Mouse (Mus musculus): ENCODE results near the gene Eif4enif1. TPM values are rescaled to one million over a fixed set of nuclear protein-coding genes. Genes with fewer than 3 reads are reported as not detected.
"Not testable (repeated sequence)": the region's sequence is repeated elsewhere in the genome, so short reads cannot be mapped to it uniquely, and the experiment has no call there.

The Eif4enif1 gene
- polyA plus RNA-seq (2014; fragmentation: Nextera tagmentation; extraction: Ambion mirVana): 36.7 and 40.4 TPM in 2 replicates

GRCm38 (mm10) chr11:3202231-3202701, at the start of gene Eif4enif1:
Gene Eif4enif1 (plus strand): TSS chr11:3202392.
- H3K9me3 ChIP-seq (replicated peaks; ENCODE audit: control insufficient read depth, low read length): no peaks in the 10 kb centered on the region
- H3K9ac ChIP-seq (ENCODE audit: low read length): peak within 1 kb of the TSS; percentile 45
- H3K4me1 ChIP-seq (ENCODE audit: control insufficient read depth, insufficient read depth, low read length): no peaks in the 10 kb centered on the region
- no peaks in the 10 kb centered on the region for H3K27me3 ChIP-seq (replicated peaks; ENCODE audit: control insufficient read depth, insufficient read depth, low read length)
- H3K27ac ChIP-seq (ENCODE audit: low read depth, low read length): peak within 1 kb of the TSS; percentile 21; the same call in 1 of the 2 replicates
- H3K4me2 ChIP-seq (ENCODE audit: low read length): peak within 1 kb of the TSS; percentile 34
- ATAC-seq (peak; percentile 89), DNase-seq (ENCODE audit: low spot score) (peak; percentile 90)
- H3K4me3 ChIP-seq (ENCODE audit: low read depth, low read length): peak within 1 kb of the TSS; percentile 33
- WGBS: under 1% methylated on average over 43 of the region's 57 CpGs
- peaks cover 17% of the 10 kb centered on the region for H3K36me3 ChIP-seq (ENCODE audit: control insufficient read depth, insufficient read depth, low read length)

- not testable (repeated sequence) for H3K4me3 ChIP-seq (ENCODE audit: low read depth, low read length); H3K4me1 ChIP-seq (ENCODE audit: control insufficient read depth, insufficient read depth, low read length); H3K36me3 ChIP-seq (ENCODE audit: control insufficient read depth, insufficient read depth, low read length); H3K9ac ChIP-seq (ENCODE audit: low read length); H3K27me3 ChIP-seq (replicated peaks; ENCODE audit: control insufficient read depth, insufficient read depth, low read length); H3K4me2 ChIP-seq (ENCODE audit: low read length); H3K9me3 ChIP-seq (replicated peaks; ENCODE audit: control insufficient read depth, low read length); H3K27ac ChIP-seq (ENCODE audit: low read depth, low read length)
- ATAC-seq (peak; percentile 29), DNase-seq (ENCODE audit: low spot score) (peak; percentile 7)
- WGBS: 74% methylated on average over 1 of the region's 1 CpGs
Measured at GRCm38 (mm10) chr11:3153666-3154397, 48.4 kb upstream of the Eif4enif1 start.

- H3K4me2 ChIP-seq (ENCODE audit: low read length); H3K9ac ChIP-seq (ENCODE audit: low read length); H3K27me3 ChIP-seq (replicated peaks; ENCODE audit: control insufficient read depth, insufficient read depth, low read length); H3K27ac ChIP-seq (ENCODE audit: low read depth, low read length); DNase-seq (ENCODE audit: low spot score); H3K36me3 ChIP-seq (ENCODE audit: control insufficient read depth, insufficient read depth, low read length); H3K9me3 ChIP-seq (replicated peaks; ENCODE audit: control insufficient read depth, low read length); ATAC-seq; H3K4me1 ChIP-seq (ENCODE audit: control insufficient read depth, insufficient read depth, low read length); H3K4me3 ChIP-seq (ENCODE audit: low read depth, low read length): not testable (repeated sequence)
- 81% methylated on average over 2 of the region's 3 CpGs for WGBS
Measured at GRCm38 (mm10) chr11:3156991-3157390, 45.2 kb upstream of the Eif4enif1 start.

GRCm38 (mm10) chr11:3157996-3158395, 44.2 kb upstream of the Eif4enif1 start:
- not testable (repeated sequence) for H3K27me3 ChIP-seq (replicated peaks; ENCODE audit: control insufficient read depth, insufficient read depth, low read length); H3K9ac ChIP-seq (ENCODE audit: low read length); H3K4me3 ChIP-seq (ENCODE audit: low read depth, low read length); H3K4me1 ChIP-seq (ENCODE audit: control insufficient read depth, insufficient read depth, low read length); H3K4me2 ChIP-seq (ENCODE audit: low read length); ATAC-seq; H3K36me3 ChIP-seq (ENCODE audit: control insufficient read depth, insufficient read depth, low read length); DNase-seq (ENCODE audit: low spot score); H3K9me3 ChIP-seq (replicated peaks; ENCODE audit: control insufficient read depth, low read length); H3K27ac ChIP-seq (ENCODE audit: low read depth, low read length)
- WGBS: 95% methylated on average over 6 of the region's 6 CpGs

- H3K9me3 ChIP-seq (replicated peaks; ENCODE audit: control insufficient read depth, low read length); H3K27ac ChIP-seq (ENCODE audit: low read depth, low read length); H3K36me3 ChIP-seq (ENCODE audit: control insufficient read depth, insufficient read depth, low read length); H3K4me1 ChIP-seq (ENCODE audit: control insufficient read depth, insufficient read depth, low read length); H3K4me2 ChIP-seq (ENCODE audit: low read length); H3K9ac ChIP-seq (ENCODE audit: low read length); DNase-seq (ENCODE audit: low spot score); H3K4me3 ChIP-seq (ENCODE audit: low read depth, low read length); ATAC-seq; H3K27me3 ChIP-seq (replicated peaks; ENCODE audit: control insufficient read depth, insufficient read depth, low read length): not testable (repeated sequence)
- WGBS: 94% methylated on average over 4 of the region's 4 CpGs
Measured at GRCm38 (mm10) chr11:3158800-3159199, 43.4 kb upstream of the Eif4enif1 start.

- DNase-seq (ENCODE audit: low spot score); H3K4me1 ChIP-seq (ENCODE audit: control insufficient read depth, insufficient read depth, low read length); H3K27ac ChIP-seq (ENCODE audit: low read depth, low read length); H3K9me3 ChIP-seq (replicated peaks; ENCODE audit: control insufficient read depth, low read length); H3K27me3 ChIP-seq (replicated peaks; ENCODE audit: control insufficient read depth, insufficient read depth, low read length); H3K4me2 ChIP-seq (ENCODE audit: low read length); H3K4me3 ChIP-seq (ENCODE audit: low read depth, low read length); H3K9ac ChIP-seq (ENCODE audit: low read length); H3K36me3 ChIP-seq (ENCODE audit: control insufficient read depth, insufficient read depth, low read length); ATAC-seq: not testable (repeated sequence)
- 58% methylated on average over 1 of the region's 2 CpGs for WGBS
Measured at GRCm38 (mm10) chr11:3161370-3161769, 40.8 kb upstream of the Eif4enif1 start.

GRCm38 (mm10) chr11:3162236-3162897, 39.8 kb upstream of the Eif4enif1 start:
- H3K9ac ChIP-seq (ENCODE audit: low read length); H3K4me3 ChIP-seq (ENCODE audit: low read depth, low read length); DNase-seq (ENCODE audit: low spot score); H3K36me3 ChIP-seq (ENCODE audit: control insufficient read depth, insufficient read depth, low read length); H3K27me3 ChIP-seq (replicated peaks; ENCODE audit: control insufficient read depth, insufficient read depth, low read length); H3K4me1 ChIP-seq (ENCODE audit: control insufficient read depth, insufficient read depth, low read length); H3K27ac ChIP-seq (ENCODE audit: low read depth, low read length); H3K4me2 ChIP-seq (ENCODE audit: low read length); H3K9me3 ChIP-seq (replicated peaks; ENCODE audit: control insufficient read depth, low read length): not testable (repeated sequence)
- 63% methylated on average over 5 of the region's 5 CpGs for WGBS
- 0 out of 2 replicates have a peak, but pooled peaks have one; percentile 22 for ATAC-seq

- not testable (repeated sequence) for H3K9ac ChIP-seq (ENCODE audit: low read length); ATAC-seq; H3K9me3 ChIP-seq (replicated peaks; ENCODE audit: control insufficient read depth, low read length); H3K4me1 ChIP-seq (ENCODE audit: control insufficient read depth, insufficient read depth, low read length); H3K4me3 ChIP-seq (ENCODE audit: low read depth, low read length); H3K4me2 ChIP-seq (ENCODE audit: low read length); H3K36me3 ChIP-seq (ENCODE audit: control insufficient read depth, insufficient read depth, low read length); H3K27me3 ChIP-seq (replicated peaks; ENCODE audit: control insufficient read depth, insufficient read depth, low read length); H3K27ac ChIP-seq (ENCODE audit: low read depth, low read length); DNase-seq (ENCODE audit: low spot score)
- 92% methylated on average over 2 of the region's 2 CpGs for WGBS
Measured at GRCm38 (mm10) chr11:3163122-3163521, 39.1 kb upstream of the Eif4enif1 start.

- not testable (repeated sequence) for H3K27me3 ChIP-seq (replicated peaks; ENCODE audit: control insufficient read depth, insufficient read depth, low read length); DNase-seq (ENCODE audit: low spot score); H3K4me2 ChIP-seq (ENCODE audit: low read length); H3K9me3 ChIP-seq (replicated peaks; ENCODE audit: control insufficient read depth, low read length); H3K9ac ChIP-seq (ENCODE audit: low read length); H3K4me3 ChIP-seq (ENCODE audit: low read depth, low read length); H3K27ac ChIP-seq (ENCODE audit: low read depth, low read length); ATAC-seq; H3K36me3 ChIP-seq (ENCODE audit: control insufficient read depth, insufficient read depth, low read length); H3K4me1 ChIP-seq (ENCODE audit: control insufficient read depth, insufficient read depth, low read length)
- WGBS: 59% methylated on average over 3 of the region's 3 CpGs
Measured at GRCm38 (mm10) chr11:3163661-3164060, 38.5 kb upstream of the Eif4enif1 start.
